Mouse (Mus musculus) lung, postnatal 25 days (tissue): Measurements from ENCODE around the gene Nudt9.
A peak's percentile ranks its signal among the peaks of the same experiment; 100 is the strongest.

Source experiments
- DNase-seq: peaks from one replicate; pipeline ENCODE4 v3.0.0; 2022; ENCODE audit warnings: low spot score

Gene Nudt9

GRCm38 (mm10) chr5:104036686-104037085 is 9.4 kb upstream of the Nudt9 start:
- no peak for DNase-seq

DNA sequence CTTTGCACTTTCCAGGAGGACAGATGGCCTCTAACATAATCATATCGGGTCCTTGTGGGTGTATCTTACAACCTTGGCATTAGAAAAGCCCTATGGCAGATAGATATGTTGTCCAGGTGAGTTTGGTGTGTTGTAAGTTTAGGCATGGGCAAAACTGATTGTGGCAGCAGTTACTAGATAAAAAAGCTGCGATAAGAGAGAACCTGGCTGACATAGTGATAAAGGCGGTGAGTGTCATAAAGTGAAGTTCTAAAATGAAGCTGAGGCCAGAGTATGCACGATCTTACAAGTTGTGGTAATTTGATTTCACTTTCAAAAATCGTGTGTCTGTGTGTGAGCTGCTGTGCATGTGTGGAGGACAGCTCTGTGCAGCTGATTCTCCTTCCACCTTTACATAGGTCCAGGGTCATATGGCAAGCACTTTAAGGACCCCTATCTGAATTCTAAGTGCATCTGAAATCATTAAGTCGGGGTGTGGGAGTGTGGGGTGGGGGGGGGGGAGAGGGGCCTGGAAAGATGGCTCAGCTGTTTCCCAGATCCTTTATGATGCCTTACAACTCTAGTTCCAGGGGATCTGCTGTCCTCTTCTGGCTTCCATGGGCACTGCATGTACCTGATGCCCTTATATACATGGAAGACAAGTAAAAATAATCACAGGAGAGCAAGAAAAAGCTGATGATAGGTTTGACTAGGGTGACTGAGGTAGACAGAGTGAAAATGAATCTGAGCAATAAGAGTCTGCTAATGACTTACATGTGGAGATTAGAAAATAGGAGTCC is 6.8 kb upstream of the Nudt9 start:
- peak; percentile 62 for DNase-seq

GRCm38 (mm10) chr5:104042906-104043305 is 3.2 kb upstream of the Nudt9 start:
- DNase-seq = no peak

- DNase-seq = no peak
These were observed 2.4 kb upstream of the Nudt9 start for GRCm38 (mm10) chr5:104043704-104044103.

GRCm38 (mm10) chr5:104047200-104048105 is 1.3 kb downstream of the Nudt9 start:
- DNase-seq = peak; percentile 16

DNA sequence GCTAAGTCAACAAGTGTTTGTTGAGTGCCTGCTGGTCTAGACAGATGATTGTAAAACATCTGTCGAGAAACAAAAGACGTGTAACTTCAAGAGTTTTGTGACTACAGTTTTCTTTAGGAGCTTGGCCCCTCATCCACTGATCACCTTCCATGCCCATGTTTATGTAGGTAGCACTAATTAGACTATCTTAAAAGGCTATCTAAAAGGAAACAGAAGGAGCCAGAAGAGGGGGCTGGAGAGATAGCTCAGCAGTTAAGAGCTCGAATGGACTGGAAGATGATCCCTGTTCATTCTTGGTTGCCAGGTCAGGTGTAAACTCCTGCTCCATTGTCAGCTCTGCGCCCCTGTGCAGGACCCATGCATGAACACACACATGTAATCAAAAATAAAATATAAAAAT is 2.0 kb downstream of the Nudt9 start:
- no peak for DNase-seq

- peak; percentile 25 for DNase-seq
These were observed 6.8 kb downstream of the Nudt9 start for GRCm38 (mm10) chr5:104052956-104053355.

DNA sequence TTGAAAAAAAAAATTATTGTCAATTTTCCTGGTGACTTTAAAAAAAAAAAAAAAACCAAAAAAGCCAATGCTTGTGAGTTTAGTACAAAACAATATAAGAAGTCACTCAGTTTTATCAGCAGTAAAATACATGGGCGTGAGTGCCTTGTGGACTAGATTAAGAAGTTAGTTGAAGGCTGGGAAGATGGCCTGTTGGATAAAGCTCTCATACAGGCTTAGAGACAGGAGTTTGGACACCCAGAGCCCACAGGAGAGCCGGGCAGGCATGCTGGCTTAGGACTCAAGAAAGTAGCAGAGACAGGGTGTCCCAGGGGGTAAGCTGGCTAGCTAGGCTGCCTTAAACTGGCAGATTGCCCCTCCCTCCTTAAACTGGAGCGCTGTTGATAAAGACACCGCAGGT is 8.8 kb downstream of the Nudt9 start:
- DNase-seq = no peak

GRCm38 (mm10) chr5:104055816-104056215 is 9.7 kb downstream of the Nudt9 start:
- DNase-seq = no peak

DNA sequence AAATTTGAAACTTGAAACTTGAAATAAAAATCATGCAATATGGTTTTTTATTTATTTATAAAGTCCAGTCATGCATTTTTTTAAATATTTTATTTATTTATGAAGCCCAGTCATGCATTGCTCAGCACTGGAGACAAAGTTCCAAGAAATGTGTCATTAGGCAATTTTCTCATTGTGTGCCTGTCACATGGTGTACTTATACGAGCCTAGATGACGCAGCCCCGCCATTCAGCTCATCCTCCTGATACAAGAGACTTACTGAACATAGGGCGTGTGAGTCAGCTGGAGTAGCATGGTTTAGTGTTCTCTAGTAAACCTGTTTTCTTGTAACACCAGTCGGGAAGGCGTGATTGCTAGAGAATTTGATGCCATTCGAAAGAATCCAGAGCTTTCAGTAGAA is 10.2 kb downstream of the Nudt9 start:
- no peak for DNase-seq

- DNase-seq = peak; percentile 47
These were observed 11.9 kb downstream of the Nudt9 start for GRCm38 (mm10) chr5:104058021-104058420.

DNA sequence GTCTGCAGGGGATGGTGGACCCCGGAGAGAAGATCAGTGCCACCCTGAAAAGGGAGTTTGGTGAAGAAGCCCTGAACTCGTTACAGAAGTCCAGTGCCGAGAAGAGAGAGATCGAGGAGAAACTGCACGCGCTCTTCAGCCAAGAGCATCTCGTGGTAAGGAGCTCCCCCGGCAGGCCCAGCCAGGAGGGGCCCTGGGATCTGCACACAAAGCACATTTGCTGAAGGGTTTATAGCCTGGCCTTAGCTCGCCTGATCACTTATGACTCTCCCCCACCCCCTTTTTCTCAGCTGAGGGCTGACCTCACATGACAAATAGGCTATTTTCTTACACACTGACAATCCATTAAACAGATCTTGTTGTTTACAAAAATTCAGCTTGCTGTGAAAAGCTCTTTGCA is 13.5 kb downstream of the Nudt9 start:
- DNase-seq = no peak

GRCm38 (mm10) chr5:104060429-104060828 is 14.3 kb downstream of the Nudt9 start:
- no peak for DNase-seq

DNA sequence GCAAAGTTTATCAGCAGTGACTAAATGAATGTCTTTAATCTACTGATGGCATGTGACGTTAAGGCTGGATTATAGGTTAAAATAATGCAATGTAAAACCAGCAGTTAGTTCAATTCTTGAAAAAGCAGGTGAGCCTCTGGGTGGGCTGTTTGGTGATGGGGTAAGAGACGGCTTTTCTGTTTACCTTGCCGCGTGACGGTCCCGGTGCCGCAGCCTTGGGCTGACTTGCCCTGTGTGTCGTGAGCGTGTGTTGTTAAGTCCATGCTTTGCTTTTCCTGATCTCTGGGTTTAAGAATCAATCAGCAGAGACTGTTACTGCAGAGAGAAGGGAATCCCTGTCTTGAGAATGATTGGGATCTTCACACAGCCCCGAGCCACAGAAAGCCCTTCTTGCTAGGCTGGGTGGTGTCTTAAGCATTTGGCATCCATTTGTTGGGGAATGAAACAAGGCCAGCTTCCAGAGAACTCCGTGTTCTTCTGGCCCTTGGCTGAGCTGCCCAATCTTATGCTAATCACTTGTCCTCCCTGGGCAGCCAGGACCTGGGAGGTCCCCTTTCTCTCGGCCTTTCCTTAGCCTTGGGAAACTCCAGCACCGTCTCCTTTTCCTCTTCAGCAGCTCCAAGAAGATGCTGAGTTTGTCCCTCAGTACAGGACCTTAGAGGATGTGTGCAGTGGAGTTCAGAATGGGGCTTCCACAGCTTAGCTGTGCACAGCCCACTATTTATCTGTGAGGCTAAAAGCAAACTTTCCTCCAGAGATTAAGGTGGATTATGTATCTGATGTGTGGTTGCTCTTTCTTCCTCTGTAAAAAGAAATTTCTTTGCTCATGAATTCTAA is 16.0 kb downstream of the Nudt9 start:
- DNase-seq = no peak

- no peak for DNase-seq
These were observed 16.9 kb downstream of the Nudt9 start for GRCm38 (mm10) chr5:104062773-104063551.

- DNase-seq = no peak
These were observed 22.6 kb downstream of the Nudt9 start for GRCm38 (mm10) chr5:104068751-104069150.

GRCm38 (mm10) chr5:104071048-104071447 is 24.9 kb downstream of the Nudt9 start:
- no peak for DNase-seq

- DNase-seq = no peak
These were observed 26.3 kb downstream of the Nudt9 start for GRCm38 (mm10) chr5:104072272-104072886.

GRCm38 (mm10) chr5:104073602-104074001 is 27.5 kb downstream of the Nudt9 start:
- no peak for DNase-seq

DNA sequence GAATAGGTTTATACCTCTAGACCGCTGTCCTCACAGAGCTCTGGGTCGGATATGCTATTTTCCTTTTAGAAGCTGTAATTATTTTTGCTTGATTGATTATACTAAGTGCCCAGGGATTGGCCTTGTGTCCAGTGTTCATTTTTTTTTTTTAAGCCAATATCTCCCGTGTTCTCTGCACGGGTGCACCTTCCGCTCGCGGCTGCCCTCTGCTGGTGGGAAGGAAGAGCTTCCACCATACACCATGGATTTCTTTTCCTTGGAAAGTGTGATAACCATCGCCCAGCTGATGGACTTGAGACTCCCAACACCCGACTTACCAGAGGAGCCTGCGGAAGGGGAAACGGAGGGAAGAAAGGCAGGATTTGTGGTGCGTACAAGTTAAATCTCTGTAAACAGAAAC is 28.3 kb downstream of the Nudt9 start:
- peak; percentile 67 for DNase-seq

DNA sequence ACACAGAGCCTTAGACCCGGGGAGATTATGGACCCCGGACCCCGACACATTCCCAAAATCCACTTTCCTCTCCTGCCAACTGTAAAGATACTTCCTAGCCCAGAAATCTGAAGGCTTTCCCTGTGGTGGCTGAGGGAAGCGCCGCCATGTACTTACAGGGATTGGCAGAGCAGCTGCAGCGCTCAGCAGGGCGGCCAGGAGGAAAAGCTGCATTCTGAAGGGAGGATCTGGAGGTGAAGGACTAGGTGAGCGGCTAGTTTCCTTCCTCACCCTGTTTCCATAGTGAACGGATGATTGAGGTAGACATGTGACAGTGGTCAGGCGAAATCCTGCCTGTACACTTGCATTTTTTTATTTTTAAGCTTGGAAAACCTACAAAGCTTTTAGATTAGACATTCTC is 30.3 kb downstream of the Nudt9 start:
- DNase-seq = no peak
